Mouse (Mus musculus) testis, adult 2 months (tissue): ENCODE results near the gene Zfp428.

Experiments used
- CTCF ChIP-seq: fragments of 200-500 bp; IDR thresholded peaks from 2 replicates; pipeline ENCODE4 v1.5.1; 2012; ENCODE audit warnings: low read depth, mild to moderate bottlenecking, inconsistent platforms, low read length, moderate library complexity; ENCODE audit not compliant: control insufficient read depth, insufficient read depth, insufficient replicate concordance
- POLR2A ChIP-seq: fragments of 200-500 bp; IDR thresholded peaks from 2 replicates; pipeline ENCODE4 v1.6.1; 2012; ENCODE audit warnings: low read depth, mild to moderate bottlenecking, inconsistent platforms, low read length, moderate library complexity; ENCODE audit not compliant: control insufficient read depth

DNA sequence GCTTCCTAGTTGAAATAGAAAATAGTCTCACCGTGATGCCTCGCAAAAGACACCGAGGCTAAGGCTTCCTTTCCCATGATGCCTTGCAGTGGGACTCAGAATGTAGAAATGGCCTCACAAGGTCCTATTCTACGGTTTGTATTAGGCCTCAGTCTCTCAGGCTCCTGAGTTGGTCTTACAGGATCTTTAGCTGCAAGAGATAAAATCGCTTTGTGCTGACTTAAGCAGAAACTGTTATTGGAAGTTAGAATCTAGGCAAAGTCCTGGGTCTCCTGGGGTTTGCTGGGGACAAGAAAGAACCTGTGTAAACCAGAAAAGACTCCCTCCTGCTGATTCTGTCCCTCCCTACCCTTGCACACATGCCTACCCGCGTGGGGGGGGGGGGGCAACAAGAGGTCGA is 30.5 kb upstream of the Zfp428 start:
- TF ChIP-seq POLR2A (no peak), CTCF (no peak)
